Mouse (Mus musculus) hindbrain, postnatal 0 days (tissue): Measurements from ENCODE around the gene Klrb1. TPM values are rescaled to one million over a fixed set of nuclear protein-coding genes. Genes with fewer than 3 reads are reported as not detected.

Source experiments
- ATAC-seq: fragments of 200-750 bp; cut with Nextera tagmentation; 2 replicates; pipeline ENCODE4 v1.8.0; 2017; ENCODE audit warnings: mild to moderate bottlenecking, moderate TSS enrichment, moderate library complexity
- DNase-seq: peaks from one replicate; pipeline ENCODE4 v3.0.0-alpha.2; 2015; ENCODE audit warnings: low spot score
- H3K27ac ChIP-seq: fragments of 300-500 bp; sonication (generic); 2 replicates; pipeline ENCODE4 v1.5.1; 2014; ENCODE audit warnings: mild to moderate bottlenecking
- H3K27me3 ChIP-seq: fragments of 300-500 bp; sonication (generic); 2 replicates; pipeline ENCODE4 v1.6.1; 2014; ENCODE audit warnings: low read length, mixed read lengths; ENCODE audit not compliant: insufficient read depth
- H3K36me3 ChIP-seq: fragments of 300-500 bp; sonication (generic); 2 replicates; pipeline ENCODE4 v1.6.1; 2014; ENCODE audit warnings: low read length, mixed read lengths; ENCODE audit not compliant: insufficient read depth
- H3K4me1 ChIP-seq: fragments of 300-500 bp; sonication (generic); 2 replicates; pipeline ENCODE4 v1.6.1; 2014; ENCODE audit warnings: antibody characterized with exemption, low read length, mixed read lengths; ENCODE audit not compliant: insufficient read depth
- H3K4me2 ChIP-seq: fragments of 300-500 bp; sonication (generic); 2 replicates; pipeline ENCODE4 v1.6.1; 2014; ENCODE audit warnings: low read depth, mild to moderate bottlenecking, low read length, moderate library complexity, mixed read lengths
- H3K4me3 ChIP-seq: fragments of 300-500 bp; sonication (generic); 2 replicates; pipeline ENCODE4 v1.5.1; 2014; ENCODE audit warnings: low read length
- H3K9ac ChIP-seq: fragments of 300-500 bp; sonication (generic); replicated peaks from 2 replicates; pipeline ENCODE4 v1.6.1; 2014; ENCODE audit warnings: mild to moderate bottlenecking, low read length, moderate library complexity, mixed read lengths
- H3K9me3 ChIP-seq: fragments of 300-500 bp; sonication (generic); 2 replicates; pipeline ENCODE4 v1.6.1; 2016; ENCODE audit warnings: low read length, mixed read lengths
- CTCF ChIP-seq: IDR thresholded peaks from 2 replicates; pipeline ENCODE4 v1.5.1; 2016; ENCODE audit warnings: antibody characterized with exemption, control low read depth, low read depth
- WGBS: fragments of 180-500 bp; shearing (Covaris S2); extraction: QIAGEN DNeasy Blood & Tissue Kit; methylation state at CpG from one replicate; pipeline ENCODE4 v1.1.7; 2014; 5-methylcytosine and 5-hydroxymethylcytosine counted together
- polyA plus RNA-seq: library from polyadenylated mRNA; unstranded; fragments of >200 nt; fragmentation: Nextera tagmentation; extraction: Ambion mirVana; gene quantifications from 2 replicates; pipeline ENCODE4 v1.2.1, GENCODE M21; 2015
- total RNA-seq: library from RNA; depleted of rRNA; stranded (reverse); fragments of >200 nt; gene quantifications from 2 replicates; pipeline ENCODE4 v1.2.3, GENCODE M21; 2014; rRNA removed

The Klrb1 gene
- total and polyA plus RNA-seq, 2 experiments from 2014 or later = 0.31 to 1.2 TPM

- Histone ChIP-seq H3K9me3 (no peaks in the 10 kb centered on the region), H3K9ac (no peak overlapping the region), H3K4me2 (no peak overlapping the region), H3K27ac (no peak overlapping the region), H3K4me3 (no peak overlapping the region), H3K27me3 (no peaks in the 10 kb centered on the region), H3K36me3 (no peaks in the 10 kb centered on the region), H3K4me1 (no peaks in the 10 kb centered on the region)
- no peak for TF ChIP-seq CTCF
- 82% methylated on average over 3 of the region's 3 CpGs for WGBS
- ATAC-seq = no peak
- DNase-seq = no peak
Measured at GRCm38 (mm10) chr6:128732032-128732431, 9.2 kb upstream of the Klrb1 start.

- no peak overlapping the region for H3K4me2 ChIP-seq
- H3K9me3 ChIP-seq = no peaks in the 10 kb centered on the region
- WGBS = 91% methylated on average over 3 of the region's 3 CpGs
- no peak for TF ChIP-seq CTCF
- no peak overlapping the region for H3K27ac ChIP-seq
- DNase-seq = no peak
- ATAC-seq = no peak
- no peaks in the 10 kb centered on the region for H3K4me1 ChIP-seq
- H3K27me3 ChIP-seq = no peaks in the 10 kb centered on the region
- no peak overlapping the region for H3K9ac ChIP-seq
- H3K4me3 ChIP-seq = no peak overlapping the region
- no peaks in the 10 kb centered on the region for H3K36me3 ChIP-seq
Measured at GRCm38 (mm10) chr6:128701691-128702090, 21.2 kb downstream of the Klrb1 start.

- Histone ChIP-seq H3K9me3 (no peaks in the 10 kb centered on the region), H3K4me2 (no peak overlapping the region), H3K27me3 (no peaks in the 10 kb centered on the region), H3K36me3 (no peaks in the 10 kb centered on the region), H3K4me3 (no peak overlapping the region), H3K27ac (no peak overlapping the region), H3K4me1 (no peaks in the 10 kb centered on the region), H3K9ac (no peak overlapping the region)
- no peak for TF ChIP-seq CTCF
- ATAC-seq (no peak), DNase-seq (no peak)
Measured at GRCm38 (mm10) chr6:128679574-128679973, 43.3 kb downstream of the Klrb1 start.

GRCm38 (mm10) chr6:128669936-128670335, 52.9 kb downstream of the Klrb1 start:
- Histone ChIP-seq H3K9me3 (no peaks in the 10 kb centered on the region), H3K36me3 (no peaks in the 10 kb centered on the region), H3K9ac (no peak overlapping the region), H3K27me3 (no peaks in the 10 kb centered on the region), H3K4me2 (no peak overlapping the region), H3K4me3 (no peak overlapping the region), H3K4me1 (no peaks in the 10 kb centered on the region), H3K27ac (no peak overlapping the region)
- WGBS = 59% methylated on average over 4 of the region's 4 CpGs
- DNase-seq = no peak
- no peak for TF ChIP-seq CTCF
- no peak for ATAC-seq

GRCm38 (mm10) chr6:128662206-128662605, 60.7 kb downstream of the Klrb1 start, which contains the start of gene Clec2h:
Clec2h (plus strand) TSS chr6:128662385.
- peak; percentile 38 for TF ChIP-seq CTCF
- Histone ChIP-seq H3K9me3 (no peaks in the 10 kb centered on the region), H3K4me1 (no peaks in the 10 kb centered on the region), H3K36me3 (no peaks in the 10 kb centered on the region), H3K27me3 (no peaks in the 10 kb centered on the region), H3K27ac (no peak within 1 kb of the TSS), H3K9ac (no peak within 1 kb of the TSS), H3K4me2 (no peak within 1 kb of the TSS), H3K4me3 (no peak within 1 kb of the TSS)
- ATAC-seq = no peak
- WGBS = 8% methylated on average over 1 of the region's 1 CpGs
- DNase-seq = no peak

GRCm38 (mm10) chr6:128661249-128661648, 61.6 kb downstream of the Klrb1 start:
- DNase-seq (no peak), ATAC-seq (no peak)
- H3K9me3 ChIP-seq = no peaks in the 10 kb centered on the region
- H3K36me3 ChIP-seq = no peaks in the 10 kb centered on the region
- H3K27ac ChIP-seq = no peak overlapping the region
- WGBS = 93% methylated on average over 1 of the region's 1 CpGs
- H3K27me3 ChIP-seq = no peaks in the 10 kb centered on the region
- no peak overlapping the region for H3K4me3 ChIP-seq
- no peak for TF ChIP-seq CTCF
- no peak overlapping the region for H3K9ac ChIP-seq
- H3K4me2 ChIP-seq = no peak overlapping the region
- H3K4me1 ChIP-seq = no peaks in the 10 kb centered on the region

Other genes starting within 250 kb of the Klrb1 start
- 0.14 TPM in 1 of 2 replicates, not detected in the other for gene Pzp, start 196.3 kb downstream of the Klrb1 start, total RNA-seq
- gene Pzp, start 196.3 kb downstream of the Klrb1 start, polyA plus RNA-seq = 0.03 and 0.18 TPM in 2 replicates
- gene A2ml1, start 141.5 kb downstream of the Klrb1 start, total RNA-seq = 0.79 and 1.6 TPM in 2 replicates
- 13.2 and 13.8 TPM in 2 replicates for gene A2ml1, start 141.5 kb downstream of the Klrb1 start, polyA plus RNA-seq
- gene Klrb1a, start 99.5 kb downstream of the Klrb1 start, total RNA-seq = not detected in 2 replicates
- not detected in 2 replicates for gene Klrb1a, start 99.5 kb downstream of the Klrb1 start, polyA plus RNA-seq
- gene Clec2h, start 60.7 kb downstream of the Klrb1 start, total RNA-seq = not detected in 2 replicates
- gene Clec2h, start 60.7 kb downstream of the Klrb1 start, polyA plus RNA-seq = not detected in 2 replicates
- 0.10 TPM in 1 of 2 replicates, not detected in the other for gene Klrb1c, start 66.2 kb upstream of the Klrb1 start, total RNA-seq
- gene Klrb1c, start 66.2 kb upstream of the Klrb1 start, polyA plus RNA-seq = 0.13 and 0.14 TPM in 2 replicates
- not detected in 2 replicates for gene Gm44511, start 103.3 kb upstream of the Klrb1 start, total RNA-seq
- gene Gm44511, start 103.3 kb upstream of the Klrb1 start, polyA plus RNA-seq = not detected in 2 replicates
- not detected in 2 replicates for gene Klrb1b, start 103.3 kb upstream of the Klrb1 start, total RNA-seq
- not detected in 2 replicates for gene Klrb1b, start 103.3 kb upstream of the Klrb1 start, polyA plus RNA-seq
- gene Clec2i, start 164.5 kb upstream of the Klrb1 start, total RNA-seq = not detected in 2 replicates
- 0.06 and 0.08 TPM in 2 replicates for gene Clec2i, start 164.5 kb upstream of the Klrb1 start, polyA plus RNA-seq
- 0.61 TPM in 1 of 2 replicates, not detected in the other for gene BC035044, start 168.1 kb upstream of the Klrb1 start, total RNA-seq
- gene BC035044, start 168.1 kb upstream of the Klrb1 start, polyA plus RNA-seq = 0.39 and 0.88 TPM in 2 replicates
- not detected in 2 replicates for gene Clec2g, start 211.3 kb upstream of the Klrb1 start, total RNA-seq
- gene Clec2g, start 211.3 kb upstream of the Klrb1 start, polyA plus RNA-seq = not detected in 2 replicates